Mouse (Mus musculus) liver, embryonic 14.5 days (tissue): Measurements from ENCODE around the gene S100a10.

Experiments used
- CTCF ChIP-seq: IDR thresholded peaks from 2 replicates; pipeline ENCODE4 v1.5.1; 2016; ENCODE audit warnings: antibody characterized with exemption, low read depth, control low read depth
- EP300 ChIP-seq: IDR thresholded peaks from 2 replicates; pipeline ENCODE4 v1.6.1; 2016; ENCODE audit warnings: antibody characterized with exemption, low read depth

- no peak for TF ChIP-seq CTCF
- no peak for TF ChIP-seq EP300
Measured at GRCm38 (mm10) chr3:93592100-93592499, 37.2 kb downstream of the S100a10 start.
